Mouse (Mus musculus) limb, embryonic 14.5 days (tissue): ENCODE data around the gene Timm17a. TPM values are rescaled to one million over a fixed set of nuclear protein-coding genes. Genes with fewer than 3 reads are reported as not detected.

Source experiments
- ATAC-seq: fragments of 200-750 bp; cut with Nextera tagmentation; 2 replicates; pipeline ENCODE4 v1.8.0; 2017; ENCODE audit warnings: low read depth, moderate number of reproducible peaks, moderate TSS enrichment; ENCODE audit not compliant: low FRiP score
- DNase-seq: peaks from one replicate; pipeline ENCODE4 v3.0.0-alpha.2; 2015; ENCODE audit warnings: low spot score
- H3K27ac ChIP-seq: fragments of 300-500 bp; sonication (generic); replicated peaks from 2 replicates; pipeline ENCODE4 v1.5.1; 2014; ENCODE audit warnings: low read depth, mild to moderate bottlenecking, low read length, moderate library complexity, mixed read lengths
- H3K27me3 ChIP-seq: fragments of 300-500 bp; sonication (generic); 2 replicates; pipeline ENCODE4 v1.6.1; 2014; ENCODE audit warnings: low read length, mixed read lengths; ENCODE audit not compliant: control insufficient read depth, insufficient read depth
- H3K36me3 ChIP-seq: fragments of 300-500 bp; sonication (generic); 2 replicates; pipeline ENCODE4 v1.6.1; 2014; ENCODE audit warnings: mild to moderate bottlenecking, low read length, moderate library complexity, mixed read lengths; ENCODE audit not compliant: control insufficient read depth, insufficient read depth
- H3K4me1 ChIP-seq: fragments of 300-500 bp; sonication (generic); 2 replicates; pipeline ENCODE4 v1.6.1; 2014; ENCODE audit warnings: antibody characterized with exemption, low read length, mixed read lengths; ENCODE audit not compliant: control insufficient read depth, insufficient read depth
- H3K4me2 ChIP-seq: fragments of 300-500 bp; sonication (generic); replicated peaks from 2 replicates; pipeline ENCODE4 v1.6.1; 2014; ENCODE audit warnings: low read depth, mild to moderate bottlenecking, low read length, moderate library complexity; ENCODE audit not compliant: severe bottlenecking
- H3K4me3 ChIP-seq: fragments of 300-500 bp; sonication (generic); replicated peaks from 2 replicates; pipeline ENCODE4 v1.5.1; 2014; ENCODE audit warnings: low read length
- H3K9ac ChIP-seq: fragments of 300-500 bp; sonication (generic); 2 replicates; pipeline ENCODE4 v1.6.1; 2014; ENCODE audit warnings: mild to moderate bottlenecking, low read depth, low read length, moderate library complexity; ENCODE audit not compliant: severe bottlenecking
- H3K9me3 ChIP-seq: fragments of 300-500 bp; sonication (generic); 2 replicates; pipeline ENCODE4 v1.6.1; 2016; ENCODE audit warnings: low read length; ENCODE audit not compliant: control insufficient read depth
- POLR2A ChIP-seq: fragments of 200-500 bp; IDR thresholded peaks from 2 replicates; pipeline ENCODE4 v1.8.0; 2012; ENCODE audit warnings: inconsistent platforms, mild to moderate bottlenecking, moderate library complexity, borderline replicate concordance; ENCODE audit not compliant: insufficient read depth, insufficient read length; ENCODE audit errors: extremely low read depth
- WGBS: fragments of 180-500 bp; shearing (Covaris S2); extraction: QIAGEN DNeasy Blood & Tissue Kit; methylation state at CpG from one replicate; pipeline ENCODE4 v1.1.7; 2014; 5-methylcytosine and 5-hydroxymethylcytosine counted together
- polyA plus RNA-seq, 2 experiments: library from polyadenylated mRNA; depleted of rRNA in 1 of 2; stranded (reverse) in 1 of 2; unstranded in 1 of 2; fragments of >200 nt; fragmentation: Nextera tagmentation in 1 of 2; extraction: Ambion mirVana in 1 of 2; gene quantifications; 2 replicates each; pipeline versions ENCODE4 v1.2.1 to v1.2.3; 2012 to 2014

The Timm17a gene
- polyA plus RNA-seq, 2 experiments, result 51.7 to 187 TPM

DNA sequence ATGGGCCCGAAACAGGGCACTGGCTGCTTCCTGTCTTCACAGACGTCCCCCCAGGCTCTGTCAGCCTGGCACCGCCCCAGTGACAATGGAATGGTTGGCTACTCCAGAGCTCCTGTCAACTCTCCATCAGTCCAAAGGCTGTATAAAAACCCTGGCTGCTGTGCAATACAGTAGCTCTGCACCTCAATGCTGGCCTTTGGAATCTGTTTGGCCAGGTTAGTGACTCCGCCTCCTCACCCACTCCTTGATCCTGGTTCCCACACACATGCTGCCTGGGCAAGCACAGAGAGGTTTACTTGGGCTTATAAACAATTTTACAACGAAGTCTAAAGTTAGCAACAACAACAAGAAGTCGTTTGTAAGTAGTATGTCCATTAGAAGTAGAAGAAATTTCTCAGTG lies 2.2 kb downstream of the Timm17a start:
- Histone ChIP-seq H3K36me3 (peaks cover 34% of the 10 kb centered on the region), H3K9me3 (no peaks in the 10 kb centered on the region), H3K9ac (no peak overlapping the region), H3K4me3 (no peak overlapping the region), H3K27ac (no peak overlapping the region), H3K4me1 (peaks cover 8% of the 10 kb centered on the region), H3K4me2 (no peak overlapping the region), H3K27me3 (no peaks in the 10 kb centered on the region)
- WGBS, result 68% methylated on average over 6 of the region's 6 CpGs
- no peak for ATAC-seq
- TF ChIP-seq POLR2A, result no peak
- DNase-seq, result no peak

DNA sequence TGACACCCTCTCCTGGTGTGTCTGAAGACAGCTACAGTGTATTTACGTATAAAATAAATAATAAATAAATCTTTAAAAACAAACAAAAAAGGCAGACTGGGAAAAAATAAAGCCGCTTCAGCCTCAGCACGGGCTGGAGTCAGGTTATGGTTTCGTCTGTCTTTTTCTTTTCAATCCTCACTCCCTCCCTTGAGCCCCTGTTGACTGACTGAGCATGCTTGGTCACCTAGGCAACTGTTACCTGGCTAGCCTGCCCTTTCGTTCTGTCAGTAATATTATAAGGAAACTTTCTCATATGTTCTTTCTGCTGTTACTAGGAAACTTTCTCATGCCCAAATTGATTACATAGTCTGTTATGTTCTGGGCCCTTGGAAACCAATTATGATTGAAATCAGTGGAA lies 22.7 kb downstream of the Timm17a start:
- no peak overlapping the region for H3K9ac ChIP-seq
- TF ChIP-seq POLR2A, result no peak
- H3K36me3 ChIP-seq, result peaks cover 15% of the 10 kb centered on the region
- ATAC-seq, result no peak
- no peak overlapping the region for H3K4me2 ChIP-seq
- H3K9me3 ChIP-seq, result no peaks in the 10 kb centered on the region
- H3K27ac ChIP-seq, result no peak overlapping the region
- WGBS, result 76% methylated on average over 5 of the region's 5 CpGs
- no peaks in the 10 kb centered on the region for H3K4me1 ChIP-seq
- H3K4me3 ChIP-seq, result no peak overlapping the region
- no peak for DNase-seq
- no peaks in the 10 kb centered on the region for H3K27me3 ChIP-seq

DNA sequence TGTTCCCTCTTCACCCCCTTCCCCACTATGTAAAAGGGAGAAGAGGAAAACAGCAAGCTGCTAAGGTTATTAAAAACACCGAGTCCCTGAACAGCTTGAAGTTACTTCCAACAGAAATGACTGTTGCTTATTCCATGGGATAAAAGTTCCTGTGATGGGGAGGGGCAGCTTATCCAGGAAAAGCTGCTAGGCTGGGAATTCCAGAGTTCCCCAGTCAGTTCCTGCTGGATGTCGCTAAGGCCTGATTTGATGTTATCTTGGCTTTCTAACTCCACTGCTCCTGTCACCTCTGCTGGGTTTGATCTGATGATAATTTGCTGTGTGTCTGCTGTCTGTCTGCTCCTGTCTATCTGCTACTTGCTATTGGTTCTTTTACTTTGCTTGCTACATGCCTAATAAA lies 27.3 kb downstream of the Timm17a start:
- Histone ChIP-seq H3K4me2 (no peak overlapping the region), H3K27ac (no peak overlapping the region), H3K9ac (0 out of 2 replicates have a peak overlapping the region, but pooled peaks have one; percentile 21), H3K27me3 (no peaks in the 10 kb centered on the region), H3K4me1 (peaks cover 6% of the 10 kb centered on the region), H3K36me3 (no peaks in the 10 kb centered on the region), H3K9me3 (no peaks in the 10 kb centered on the region), H3K4me3 (no peak overlapping the region)
- TF ChIP-seq POLR2A, result no peak
- WGBS, result 57% methylated on average over 2 of the region's 2 CpGs
- ATAC-seq (no peak), DNase-seq (no peak)

DNA sequence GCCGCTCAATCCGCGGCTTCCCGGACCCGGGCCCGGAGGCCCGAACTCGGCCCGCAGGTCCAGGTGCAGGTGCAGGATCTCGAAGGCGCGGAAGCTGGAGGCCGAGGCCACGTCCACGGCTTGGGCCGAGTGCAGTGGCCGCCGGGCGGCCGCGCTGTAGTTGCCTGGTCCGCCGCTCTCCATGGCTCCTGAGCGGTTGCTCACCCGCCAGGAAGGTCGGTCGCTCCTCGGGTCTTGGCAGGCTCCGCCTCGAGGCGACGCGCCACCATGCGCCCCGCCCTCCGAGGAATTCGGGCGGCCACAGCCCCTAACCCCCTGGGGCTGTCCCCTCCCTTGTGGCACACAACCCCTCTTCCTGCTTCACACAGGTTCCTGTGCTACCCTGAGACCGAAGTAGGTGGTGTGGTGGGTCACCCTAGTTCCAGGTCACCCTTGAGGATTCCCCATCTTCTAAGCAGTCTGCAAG lies 29.7 kb downstream of the Timm17a start, which contains the start of gene Rnpep:
Gene Rnpep, minus strand, starts transcription at position 259 of the 466 bp plus-strand sequence.
- Histone ChIP-seq H3K27me3 (no peaks in the 10 kb centered on the region), H3K9me3 (no peaks in the 10 kb centered on the region), H3K4me2 (peak within 1 kb of the TSS; percentile 60), H3K27ac (peak within 1 kb of the TSS; percentile 83), H3K36me3 (peaks cover under 1% of the 10 kb centered on the region; the same call in 1 of the 2 replicates), H3K9ac (peak within 1 kb of the TSS; percentile 94), H3K4me3 (peak within 1 kb of the TSS; percentile 88), H3K4me1 (peaks cover 6% of the 10 kb centered on the region)
- 0% methylated on average over 22 of the region's 39 CpGs for WGBS
- DNase-seq, result peak; percentile 68
- TF ChIP-seq POLR2A, result peak; percentile 87; the same call in 1 of the 2 replicates
- peak; percentile 84 for ATAC-seq

DNA sequence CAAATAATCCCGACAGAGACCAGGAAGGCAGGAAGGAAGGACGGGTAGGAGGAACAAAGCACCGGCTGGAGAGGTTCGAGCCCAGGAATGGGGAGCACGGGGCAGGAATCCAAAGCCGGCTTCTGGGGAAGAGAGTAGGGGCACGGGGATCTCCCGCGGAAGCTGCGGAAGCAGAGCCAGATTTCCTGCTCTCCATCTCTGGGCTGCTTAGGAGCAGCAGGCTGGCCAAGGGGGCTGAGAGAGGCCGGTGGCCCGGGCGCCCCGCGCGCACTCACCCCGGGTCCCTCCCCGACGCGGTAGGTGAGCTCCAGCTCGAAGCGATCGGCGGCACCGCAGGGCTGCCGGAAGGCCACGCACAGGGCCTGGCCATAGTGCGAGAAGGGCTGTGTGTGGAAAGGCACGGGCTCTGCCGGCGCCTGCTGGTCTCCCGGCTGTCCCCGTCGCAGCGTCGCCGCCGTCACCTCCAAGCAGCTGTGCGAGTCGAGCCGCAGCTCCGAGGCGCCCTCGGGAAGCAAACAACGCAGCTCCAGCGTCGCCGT lies 30.2 kb downstream of the Timm17a start:
- peak; percentile 66 for ATAC-seq
- Histone ChIP-seq H3K4me1 (peaks cover 6% of the 10 kb centered on the region), H3K4me3 (peak overlapping the region; percentile 88), H3K9me3 (no peaks in the 10 kb centered on the region), H3K9ac (peak overlapping the region; percentile 94), H3K27ac (peak overlapping the region; percentile 83), H3K4me2 (peak overlapping the region; percentile 60), H3K27me3 (no peaks in the 10 kb centered on the region), H3K36me3 (peaks cover 5% of the 10 kb centered on the region)
- under 1% methylated on average over 33 of the region's 48 CpGs for WGBS
- DNase-seq, result peak; percentile 23
- TF ChIP-seq POLR2A, result no peak
